Mouse (Mus musculus): ENCODE measurements around the gene Tmem247.

Tmem247 gene

GRCm38 (mm10) chr17:86913003-86913607, 4.0 kb upstream of the Tmem247 start:
- in situ Hi-C loops (cut with MboI, MseI), result loop anchor here (10.0 kb wide), 1 partner anchor 652 kb away; no protein-coding TSS in a partner anchor

GRCm38 (mm10) chr17:86915540-86915939, 1.6 kb upstream of the Tmem247 start:
- in situ Hi-C loops (cut with MboI, MseI), result loop anchor here (5.0 to 10.0 kb wide), 2 partner anchors 132 to 649 kb away; no protein-coding TSS in a partner anchor

DNA sequence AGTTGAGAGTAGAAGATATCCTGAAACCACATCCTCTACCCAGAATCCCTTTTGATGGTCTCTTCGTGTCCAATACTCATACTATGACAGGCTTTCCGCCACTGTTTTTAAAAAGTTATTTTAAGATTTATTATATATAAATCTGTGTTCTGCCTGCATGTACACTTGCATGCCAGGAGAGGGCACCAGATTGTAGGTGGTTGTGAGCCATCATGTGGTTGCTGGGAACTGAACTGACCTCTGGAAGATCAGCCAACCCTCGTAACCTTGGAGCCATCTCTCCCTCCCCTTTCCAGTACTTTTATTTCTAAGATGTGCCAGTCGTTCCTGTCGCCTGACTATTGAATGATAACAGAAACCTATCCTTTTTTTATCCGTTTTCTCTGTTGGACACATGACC, 1.6 kb downstream of the Tmem247 start:
- in situ Hi-C loops (cut with MboI, MseI), result loop anchor here (5.0 to 10.0 kb wide), 2 partner anchors 129 to 646 kb away; no protein-coding TSS in a partner anchor

DNA sequence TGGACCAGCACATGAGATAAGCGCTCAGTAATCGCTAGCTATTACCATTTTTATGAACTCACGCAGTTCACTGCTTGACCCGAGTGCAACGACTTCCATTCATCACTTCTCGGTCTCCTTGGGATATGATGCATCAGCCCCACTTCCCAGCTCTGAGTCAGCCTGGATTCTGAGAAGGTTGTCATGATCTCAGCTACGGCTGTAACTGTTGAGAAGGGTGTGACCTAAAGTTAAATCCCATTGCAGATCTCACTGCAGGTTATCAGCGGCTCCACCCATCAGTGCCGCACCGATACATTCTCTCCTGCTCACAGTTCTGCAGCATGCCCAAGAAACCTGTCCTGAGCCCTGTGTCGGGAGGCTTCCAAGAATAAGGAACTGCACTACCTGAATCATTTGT, 2.6 kb downstream of the Tmem247 start:
- in situ Hi-C loops (cut with MboI, MseI), result loop anchor here (5.0 to 10.0 kb wide), 2 partner anchors 128 to 645 kb away; no protein-coding TSS in a partner anchor

DNA sequence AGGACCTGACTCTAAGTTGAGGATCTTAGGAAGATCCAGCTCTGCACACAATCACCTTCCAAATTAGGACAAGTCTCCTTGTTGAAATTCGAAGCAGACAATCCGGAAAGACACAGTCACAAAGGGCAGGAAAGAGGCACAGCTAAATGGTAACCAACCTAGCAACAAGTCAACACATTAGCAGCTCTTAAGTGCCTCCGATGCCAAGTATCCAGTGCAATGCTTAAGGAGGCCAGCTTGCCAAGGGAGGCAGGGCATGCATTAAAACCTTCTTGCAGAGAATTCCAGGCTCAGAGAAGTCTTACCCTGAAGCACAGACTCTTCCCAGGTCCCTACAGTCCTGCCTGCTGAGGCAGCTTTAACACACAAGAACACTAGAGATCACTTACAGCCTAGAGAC, 7.5 kb downstream of the Tmem247 start:
- in situ Hi-C loops (cut with MboI, MseI), result loop anchor here (5.0 kb wide), 1 partner anchor 53 kb away; no protein-coding TSS in a partner anchor

- in situ Hi-C loops (cut with MboI, MseI), result loop anchor here (5.0 kb wide), 1 partner anchor 50 kb away; no protein-coding TSS in a partner anchor
Observed at GRCm38 (mm10) chr17:86926836-86927235, 9.7 kb downstream of the Tmem247 start.

GRCm38 (mm10) chr17:86929355-86929754, 12.2 kb downstream of the Tmem247 start:
- in situ Hi-C loops (cut with MboI, MseI), result loop anchor here (5.0 kb wide), 1 partner anchor 48 kb away; no protein-coding TSS in a partner anchor

DNA sequence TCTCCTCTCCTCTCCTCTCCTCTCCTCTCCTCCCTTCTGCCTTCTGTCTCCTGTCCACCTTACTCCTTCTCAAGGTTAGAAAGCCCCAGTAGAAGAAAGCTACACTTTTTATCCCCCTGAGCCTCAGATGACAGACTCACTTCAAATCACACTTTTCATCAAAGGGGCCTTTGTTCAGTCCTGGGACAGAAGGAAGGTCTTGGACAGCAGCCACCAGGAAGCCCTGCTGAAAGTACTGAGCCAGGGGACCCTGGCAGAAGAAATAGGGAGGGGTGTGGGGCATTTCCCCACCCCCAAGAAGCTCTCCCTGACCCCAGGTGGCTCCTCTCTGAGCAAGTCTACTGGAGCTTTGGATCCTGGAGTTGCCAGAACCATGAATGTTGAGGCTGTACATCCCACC, 12.8 kb downstream of the Tmem247 start:
- in situ Hi-C loops (cut with MboI, MseI), result loop anchor here (5.0 kb wide), 1 partner anchor 47 kb away; no protein-coding TSS in a partner anchor

DNA sequence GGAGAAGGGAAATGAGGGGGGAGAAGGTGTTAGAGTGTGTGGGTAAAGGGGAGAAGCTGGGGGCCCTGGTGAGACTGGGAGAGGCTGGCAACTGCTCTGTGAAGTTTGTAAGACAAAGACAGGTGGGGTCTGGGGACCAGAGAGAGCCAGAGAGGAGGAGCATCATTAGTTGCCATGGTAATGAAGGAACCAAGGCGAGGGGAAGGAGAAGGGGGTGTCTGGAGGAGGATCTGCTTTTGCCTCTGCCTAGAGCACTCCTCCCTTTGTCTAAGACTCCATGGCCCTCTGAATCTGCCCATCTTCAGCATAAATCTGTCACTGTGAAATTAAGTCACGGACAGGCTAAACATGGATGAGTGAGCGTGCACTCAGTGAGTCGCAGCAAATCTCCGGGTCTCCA, 15.7 kb downstream of the Tmem247 start:
- in situ Hi-C loops (cut with MboI, MseI), result no loop called here

DNA sequence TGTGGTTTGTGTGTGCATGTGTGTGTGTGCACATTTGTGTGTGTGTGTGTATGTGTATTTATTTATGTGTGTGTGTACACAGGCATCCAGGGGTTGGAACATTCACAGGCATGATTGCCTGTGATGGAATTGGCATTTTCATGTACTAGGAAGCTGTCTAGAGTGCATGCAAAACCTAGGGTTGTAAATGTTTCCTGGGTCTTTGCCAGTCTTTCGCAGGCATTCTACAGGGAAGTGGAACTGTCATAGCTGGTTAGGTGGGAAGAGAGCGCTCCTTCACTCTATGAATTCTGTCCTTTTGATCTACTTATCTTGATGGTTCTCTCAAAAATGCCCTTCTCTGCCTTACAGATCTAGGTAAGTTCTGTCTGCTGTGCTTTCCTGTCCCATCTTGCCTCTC, 19.9 kb downstream of the Tmem247 start:
- in situ Hi-C loops (cut with MboI, MseI), result no loop called here

DNA sequence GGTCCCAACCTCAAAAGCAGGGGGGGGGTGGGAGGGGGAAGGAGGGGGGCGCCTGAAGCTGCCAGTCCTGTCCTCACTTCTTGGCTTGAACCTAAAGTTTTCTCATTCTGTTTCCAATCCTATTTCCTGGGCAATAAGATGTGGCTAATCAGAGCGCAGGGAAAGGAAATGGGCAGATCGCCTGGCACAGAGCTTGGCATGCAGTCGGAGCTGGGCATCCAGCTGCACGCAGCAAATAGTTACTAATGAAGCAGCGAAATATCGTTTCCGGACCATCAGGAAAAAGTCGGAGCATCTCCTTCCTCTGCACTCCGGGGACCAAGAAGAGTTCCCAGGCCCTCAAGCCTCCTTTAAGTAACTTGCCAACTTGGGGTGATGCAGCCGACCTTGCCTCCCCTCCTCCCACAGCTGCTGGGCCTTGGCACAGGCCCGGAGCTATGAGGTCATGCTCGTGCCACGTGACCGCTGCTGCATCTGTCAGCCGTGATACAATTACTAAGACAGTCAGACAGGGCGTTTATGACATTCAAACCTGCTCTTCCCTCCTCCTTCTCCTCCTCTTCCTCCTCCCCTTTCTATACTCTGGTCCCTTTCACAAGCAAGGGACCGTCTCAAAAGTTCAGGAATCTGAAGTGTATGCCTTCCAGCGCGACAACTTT, 20.5 kb downstream of the Tmem247 start:
- in situ Hi-C loops (cut with MboI, MseI), result no loop called here

DNA sequence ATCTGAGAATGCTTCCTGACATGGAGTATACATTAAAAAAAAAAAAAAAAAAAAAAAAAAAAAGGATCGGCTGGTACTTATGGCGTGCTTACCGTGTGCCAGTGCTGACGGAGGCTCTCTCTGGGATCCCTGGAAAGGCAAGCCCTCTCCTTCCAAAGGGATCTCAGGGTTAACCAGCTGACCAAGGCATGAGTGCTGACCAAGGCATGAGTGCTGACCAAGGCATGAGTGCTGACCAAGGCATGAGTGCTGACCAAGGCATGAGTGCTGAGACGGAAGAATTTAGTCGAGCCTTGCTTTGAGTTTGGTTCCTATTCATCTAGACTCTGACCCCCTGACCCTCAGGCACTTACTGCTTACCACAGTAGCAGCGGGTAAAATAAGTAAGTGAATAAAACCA, 21.5 kb downstream of the Tmem247 start:
- in situ Hi-C loops (cut with MboI, MseI), result no loop called here

DNA sequence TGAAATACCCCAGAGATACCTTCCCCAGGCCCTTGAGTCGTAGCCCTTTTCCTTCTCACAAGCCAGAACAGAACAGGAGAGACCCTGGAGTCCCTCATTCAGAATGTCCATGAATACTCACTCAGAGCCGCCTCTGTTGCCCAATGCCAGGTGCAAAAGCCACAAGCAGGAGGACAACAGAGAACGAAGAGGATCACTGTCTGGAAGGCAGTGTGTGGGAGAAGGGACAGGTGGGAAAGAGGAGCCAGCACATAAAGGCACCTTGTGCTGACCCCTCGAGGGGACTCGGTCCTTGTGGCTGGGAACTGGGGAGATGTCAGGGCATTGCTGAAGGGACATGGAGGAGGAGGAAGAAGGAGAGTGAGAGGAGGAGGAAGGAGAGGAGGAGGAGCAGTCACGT, 25.0 kb downstream of the Tmem247 start:
- in situ Hi-C loops (cut with MboI, MseI), result no loop called here

GRCm38 (mm10) chr17:86943158-86943557, 26.0 kb downstream of the Tmem247 start:
- in situ Hi-C loops (cut with MboI, MseI), result no loop called here

DNA sequence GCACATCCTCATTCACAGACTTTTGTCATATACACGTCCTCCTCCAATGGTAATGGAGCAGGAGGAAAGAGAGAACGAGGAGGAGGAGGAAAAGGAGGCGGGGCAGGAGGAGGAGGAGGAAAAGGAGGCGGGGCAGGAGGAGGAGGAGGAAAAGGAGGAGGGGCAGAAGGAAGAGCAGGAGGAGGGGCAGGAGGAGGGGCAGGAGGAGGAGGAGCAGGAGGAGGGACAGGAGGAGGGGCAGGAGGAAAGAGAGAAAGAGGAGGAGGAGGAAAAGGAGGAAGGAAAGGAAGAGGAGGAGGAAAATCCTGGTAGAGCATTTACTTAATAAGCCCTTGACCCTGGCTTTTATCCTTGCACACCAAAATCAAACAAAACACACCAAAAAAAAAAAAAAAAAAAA, 28.9 kb downstream of the Tmem247 start:
- in situ Hi-C loops (cut with MboI, MseI), result no loop called here

DNA sequence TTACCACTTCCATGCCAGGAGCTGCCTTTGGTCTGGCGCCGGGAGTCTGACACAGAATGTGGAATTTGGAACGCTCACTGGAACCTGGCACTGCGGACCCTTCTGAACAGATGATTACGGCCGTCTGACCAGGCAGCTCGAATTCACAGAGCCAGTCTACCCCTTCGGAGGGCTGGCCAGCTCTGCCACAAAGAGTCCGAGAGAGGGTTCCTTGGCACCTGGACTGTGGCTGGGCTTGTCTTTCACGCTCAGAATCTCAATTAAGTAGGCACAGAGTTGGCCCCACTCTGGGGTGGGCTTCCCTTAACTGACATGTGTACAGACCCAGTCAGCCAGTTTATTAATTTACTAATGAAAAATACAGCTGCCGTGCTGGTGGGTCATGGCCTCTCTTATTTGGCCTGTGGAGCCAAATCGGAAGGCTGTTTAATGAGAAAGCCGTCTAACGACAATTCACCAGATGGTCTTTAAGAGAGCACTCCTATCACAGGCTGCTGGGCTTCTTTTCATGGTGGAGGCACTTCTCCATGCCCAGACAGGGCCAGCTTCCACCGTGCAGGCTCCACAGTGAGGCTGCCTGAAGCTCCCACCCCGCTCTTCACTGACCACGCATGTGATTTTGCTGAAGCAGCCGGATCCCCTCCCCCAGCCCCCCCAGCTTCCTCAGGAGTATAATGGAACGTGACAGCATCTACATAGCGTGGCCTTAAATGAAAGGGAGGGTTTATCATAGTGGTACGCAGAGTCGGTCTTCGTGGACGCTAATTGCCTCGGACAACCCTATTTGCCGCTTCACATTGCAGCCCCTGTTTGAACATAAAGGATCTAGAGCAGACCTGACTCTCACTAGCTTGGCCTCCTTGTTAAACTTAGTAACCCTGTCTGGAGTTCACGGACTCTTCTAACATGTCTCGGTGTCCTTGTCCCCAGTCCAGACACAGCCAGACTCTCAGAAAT, 31.0 kb downstream of the Tmem247 start, which contains the start of gene Atp6v1e2:
Gene Atp6v1e2 (minus strand): TSS at position 58 of the 957 bp plus-strand sequence.
- in situ Hi-C loops (cut with MboI, MseI), result no loop called here

- in situ Hi-C loops (cut with MboI, MseI), result no loop called here
Observed at GRCm38 (mm10) chr17:86948801-86949200, 31.7 kb downstream of the Tmem247 start.

DNA sequence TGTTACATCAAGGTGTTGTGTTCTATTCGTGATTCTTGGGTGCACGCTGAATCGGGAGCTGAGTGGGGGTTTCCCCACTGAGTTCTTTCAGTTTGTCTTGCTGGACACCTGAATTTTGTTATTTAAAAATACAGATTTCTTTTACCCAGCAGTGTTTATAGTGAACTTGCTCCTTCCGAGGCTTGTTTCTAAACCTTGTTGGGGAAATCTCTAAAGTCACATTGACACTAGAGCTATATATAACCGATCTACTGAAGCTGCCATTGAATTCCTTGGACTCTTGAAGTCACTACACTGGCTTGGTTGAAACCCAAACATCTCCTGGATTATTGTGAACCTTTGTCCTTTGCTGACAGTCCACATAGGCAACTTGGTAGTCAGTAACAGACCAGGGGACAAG, 40.1 kb downstream of the Tmem247 start:
- in situ Hi-C loops (cut with MboI, MseI), result no loop called here

GRCm38 (mm10) chr17:86957968-86958367, 40.8 kb downstream of the Tmem247 start:
- in situ Hi-C loops (cut with MboI, MseI), result no loop called here

DNA sequence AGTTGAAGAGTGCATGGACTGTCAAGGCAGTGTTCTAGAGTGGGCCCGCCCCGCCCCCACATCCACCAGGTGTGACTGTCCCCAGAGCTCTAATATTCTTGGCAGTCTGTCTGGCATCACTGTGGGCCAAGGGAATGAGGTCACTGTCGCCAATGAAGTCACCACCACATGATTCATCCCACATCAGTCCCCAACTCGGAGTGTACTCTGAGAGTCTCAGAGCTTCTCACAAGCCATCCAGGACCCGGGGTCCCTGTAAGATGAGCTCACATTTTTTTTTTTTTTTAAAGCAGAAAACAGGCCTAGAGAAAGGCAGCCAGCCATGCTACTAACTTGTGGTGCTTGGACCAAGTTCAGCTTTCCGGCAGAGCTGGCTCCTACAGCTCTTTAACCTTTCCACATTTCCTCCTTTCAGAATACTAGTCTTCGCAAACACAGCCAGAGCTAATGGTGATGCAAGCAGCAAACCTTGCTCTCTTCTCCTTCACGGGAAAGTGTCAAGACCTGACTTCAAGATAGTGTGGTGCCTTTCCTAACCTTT, 44.2 kb downstream of the Tmem247 start:
- in situ Hi-C loops (cut with MboI, MseI), result no loop called here

GRCm38 (mm10) chr17:86962297-86962893, 45.2 kb downstream of the Tmem247 start:
- in situ Hi-C loops (cut with MboI, MseI), result no loop called here
